Mouse (Mus musculus) liver, adult 2 months (tissue): ENCODE data around the gene Ndrg3. TPM values are rescaled to one million over a fixed set of nuclear protein-coding genes. Genes with fewer than 3 reads are reported as not detected.

ENCODE experiments used
- DNase-seq: peaks from one replicate; pipeline ENCODE4 v3.0.0-alpha.2; 2011; ENCODE audit warnings: low read depth, low spot score; ENCODE audit errors: extremely low read depth
- H3K27ac ChIP-seq: fragments of 200-500 bp; replicated peaks from 2 replicates; pipeline ENCODE4 v1.5.1; 2012; ENCODE audit warnings: low read depth, mild to moderate bottlenecking, control low read depth, inconsistent platforms, low read length; ENCODE audit not compliant: insufficient read depth
- H3K27me3 ChIP-seq: fragments of 200-500 bp; 2 replicates; pipeline ENCODE4 v1.6.1; 2012; ENCODE audit warnings: mild to moderate bottlenecking, moderate library complexity, low read length, inconsistent platforms; ENCODE audit not compliant: control insufficient read depth, insufficient read depth
- H3K36me3 ChIP-seq: fragments of 200-500 bp; 2 replicates; pipeline ENCODE4 v1.6.1; 2012; ENCODE audit warnings: low read length, inconsistent platforms; ENCODE audit not compliant: control insufficient read depth, insufficient read depth
- H3K4me1 ChIP-seq: fragments of 200-500 bp; 2 replicates; pipeline ENCODE4 v1.6.1; 2011; ENCODE audit warnings: low read length; ENCODE audit not compliant: control insufficient read depth, insufficient read depth
- H3K4me3 ChIP-seq: fragments of 200-500 bp; 2 replicates; pipeline ENCODE4 v1.5.1; 2011; ENCODE audit warnings: low read depth, mild to moderate bottlenecking, control low read depth, low read length, moderate library complexity; ENCODE audit not compliant: insufficient read depth
- H3K79me2 ChIP-seq: fragments of 200-500 bp; 2 replicates; pipeline ENCODE4 v1.6.1; 2012; ENCODE audit warnings: inconsistent platforms, mild to moderate bottlenecking, low read length, moderate library complexity; ENCODE audit not compliant: control insufficient read depth, insufficient read depth
- H3K9ac ChIP-seq: fragments of 200-500 bp; 2 replicates; pipeline ENCODE4 v1.6.1; 2012; ENCODE audit warnings: low read depth, mild to moderate bottlenecking, control low read depth, inconsistent platforms, low read length
- CTCF ChIP-seq: fragments of 200-500 bp; IDR thresholded peaks from 2 replicates; pipeline ENCODE4 v1.5.1; 2011; ENCODE audit warnings: low read depth, low read length, control low read depth
- POLR2A ChIP-seq: fragments of 200-500 bp; IDR thresholded peaks from 2 replicates; pipeline ENCODE4 v1.6.1; 2011; ENCODE audit warnings: low read length, control low read depth; ENCODE audit not compliant: insufficient read depth; ENCODE audit errors: extremely low read depth
- WGBS: fragments of 180-500 bp; shearing (Covaris S2); methylation state at CpG from one replicate; pipeline ENCODE4 v1.1.7; 2018; 5-methylcytosine and 5-hydroxymethylcytosine counted together
- polyA plus RNA-seq: library from polyadenylated mRNA; depleted of rRNA; stranded (reverse); fragments of >200 nt; gene quantifications from 2 replicates; pipeline ENCODE4 v1.2.3, GENCODE M21; 2012
- total RNA-seq: library from RNA; depleted of rRNA; stranded (reverse); fragments of >200 nt; gene quantifications from 2 replicates; pipeline ENCODE4 v1.2.3, GENCODE M21; 2014

Gene Ndrg3
- total and polyA plus RNA-seq, 2 experiments = 9.1 to 20.8 TPM

DNA sequence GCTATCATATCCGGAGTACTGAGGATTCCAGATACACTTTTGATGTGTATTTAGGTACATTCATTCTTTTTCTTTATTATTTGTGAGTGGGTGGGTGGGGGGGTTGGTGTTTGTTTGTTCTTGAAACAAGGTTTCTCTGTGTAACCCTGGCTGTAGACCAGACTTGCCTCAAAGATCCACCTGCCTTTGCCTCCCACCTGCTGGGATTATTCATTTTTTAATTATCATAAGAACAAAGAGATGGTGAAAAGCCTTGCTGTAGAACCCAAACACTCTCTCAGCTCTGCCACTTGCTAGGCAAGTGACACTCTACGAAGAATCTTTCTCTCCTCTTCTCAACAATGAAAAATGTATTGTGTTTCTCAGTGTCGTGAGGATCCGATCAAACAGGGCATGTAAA lies 27.4 kb upstream of the Ndrg3 start:
- H3K79me2 ChIP-seq = no peaks in the 10 kb centered on the region
- 94% methylated on average over 4 of the region's 4 CpGs for WGBS
- no peak overlapping the region for H3K9ac ChIP-seq
- H3K27me3 ChIP-seq = no peaks in the 10 kb centered on the region
- no peak overlapping the region for H3K27ac ChIP-seq
- no peak for DNase-seq
- H3K4me1 ChIP-seq = peaks cover 3% of the 10 kb centered on the region; the same call in 1 of the 2 replicates
- no peaks in the 10 kb centered on the region for H3K36me3 ChIP-seq
- no peak overlapping the region for H3K4me3 ChIP-seq
- TF ChIP-seq CTCF = no peak

DNA sequence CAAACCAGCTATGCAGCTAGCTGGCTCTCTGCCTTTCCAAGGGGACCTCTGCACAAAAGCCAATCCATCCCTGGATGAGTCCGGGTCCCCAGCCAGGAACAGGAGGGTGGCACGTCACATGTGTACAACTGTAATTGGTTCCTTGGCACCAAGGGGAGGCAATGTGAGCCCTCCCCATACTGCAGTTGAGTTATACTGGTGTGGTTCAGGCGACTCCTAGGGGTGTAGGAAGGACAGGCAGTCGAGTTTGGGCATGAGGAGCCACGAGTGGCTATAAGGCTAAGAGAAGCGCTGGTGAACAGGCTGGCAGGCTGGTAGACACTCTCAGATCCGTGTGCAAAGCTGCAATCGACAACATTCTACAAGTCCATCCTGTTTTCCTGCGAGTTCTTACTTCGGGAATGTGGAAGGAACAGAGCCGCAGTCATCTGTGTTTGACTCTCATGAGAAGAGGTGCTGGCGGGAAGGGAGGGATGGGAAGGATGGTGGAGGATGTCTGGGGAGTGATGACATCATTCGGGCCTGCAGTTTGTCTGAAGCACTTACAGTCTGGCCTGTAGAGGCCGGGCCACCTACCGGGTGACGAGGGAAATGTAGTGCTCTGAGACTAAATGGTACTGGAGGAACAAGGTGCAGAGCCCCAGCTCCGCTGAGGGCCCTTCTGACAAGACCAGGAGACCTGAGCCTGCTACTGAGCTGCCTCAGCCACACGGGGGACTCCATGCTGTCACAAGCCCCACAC lies 24.8 kb upstream of the Ndrg3 start:
- Histone ChIP-seq H3K4me3 (no peak overlapping the region), H3K27me3 (no peaks in the 10 kb centered on the region), H3K9ac (no peak overlapping the region), H3K4me1 (peaks cover 3% of the 10 kb centered on the region; the same call in 1 of the 2 replicates), H3K36me3 (no peaks in the 10 kb centered on the region), H3K27ac (no peak overlapping the region), H3K79me2 (no peaks in the 10 kb centered on the region)
- no peak for TF ChIP-seq POLR2A
- TF ChIP-seq CTCF = no peak; the same call in 1 of the 2 replicates
- no peak for DNase-seq
- 75% methylated on average over 18 of the region's 18 CpGs for WGBS

DNA sequence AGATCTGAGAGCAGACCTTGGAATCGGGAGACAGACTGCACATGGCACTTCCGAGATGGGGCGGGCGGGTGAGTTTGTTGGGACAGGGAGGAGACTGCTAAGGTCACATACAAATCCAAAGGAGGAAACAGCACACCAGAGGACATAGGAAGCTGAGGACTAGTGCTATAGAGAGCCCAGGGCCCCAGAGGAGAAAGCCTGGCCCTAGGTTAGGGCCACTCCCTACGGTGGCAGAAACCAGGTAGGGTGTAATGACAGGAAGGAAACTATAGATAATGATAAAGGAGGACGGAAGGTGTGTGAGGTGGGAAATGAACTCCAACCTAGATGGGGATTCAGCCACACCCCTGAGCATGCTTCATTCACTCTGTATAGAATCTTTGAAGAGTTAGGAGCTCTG lies 20.5 kb upstream of the Ndrg3 start:
- Histone ChIP-seq H3K79me2 (no peaks in the 10 kb centered on the region), H3K4me1 (peaks cover 6% of the 10 kb centered on the region), H3K36me3 (no peaks in the 10 kb centered on the region), H3K4me3 (no peak overlapping the region), H3K9ac (no peak overlapping the region), H3K27me3 (no peaks in the 10 kb centered on the region), H3K27ac (no peak overlapping the region)
- WGBS = 84% methylated on average over 6 of the region's 6 CpGs
- DNase-seq = no peak
- TF ChIP-seq CTCF (no peak), POLR2A (no peak)

DNA sequence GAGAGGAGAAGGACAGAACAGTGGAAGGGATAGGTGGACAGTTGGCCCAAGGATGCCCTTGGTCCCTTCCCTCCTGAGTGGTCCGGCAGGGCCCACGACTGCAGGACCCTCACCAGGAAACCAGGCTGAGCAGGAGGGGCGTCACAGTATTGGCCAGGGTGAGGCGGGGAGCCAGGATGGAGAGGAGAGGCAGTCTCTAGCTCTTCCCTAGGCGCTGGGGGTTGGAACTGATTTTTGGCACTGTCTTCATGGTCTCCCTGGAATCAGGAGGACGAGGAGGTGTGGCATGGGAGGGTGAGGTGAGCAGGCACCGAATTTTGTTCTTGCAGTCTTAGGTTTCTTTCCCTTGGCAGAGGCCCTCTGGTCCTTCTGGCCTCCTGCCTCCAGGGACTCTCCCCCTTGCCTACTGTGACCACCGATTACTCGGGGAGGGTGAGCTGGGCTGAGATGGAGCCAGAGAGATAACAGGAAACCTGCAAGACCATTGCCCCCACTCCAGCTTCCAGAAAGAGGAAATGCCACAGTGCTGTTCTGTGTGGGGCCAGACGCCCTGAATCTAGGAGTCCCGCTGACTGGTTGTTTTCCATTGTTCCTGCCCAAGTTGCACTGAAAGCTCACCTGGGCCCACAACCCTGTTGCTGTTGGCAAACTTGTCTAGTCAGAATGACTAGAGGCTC lies 18.9 kb upstream of the Ndrg3 start:
- no peak overlapping the region for H3K27ac ChIP-seq
- H3K79me2 ChIP-seq = no peaks in the 10 kb centered on the region
- peaks cover 4% of the 10 kb centered on the region for H3K4me1 ChIP-seq
- H3K9ac ChIP-seq = no peak overlapping the region
- no peaks in the 10 kb centered on the region for H3K36me3 ChIP-seq
- 63% methylated on average over 11 of the region's 11 CpGs for WGBS
- no peak for DNase-seq
- TF ChIP-seq CTCF (no peak), POLR2A (no peak)
- H3K4me3 ChIP-seq = no peak overlapping the region
- H3K27me3 ChIP-seq = no peaks in the 10 kb centered on the region

DNA sequence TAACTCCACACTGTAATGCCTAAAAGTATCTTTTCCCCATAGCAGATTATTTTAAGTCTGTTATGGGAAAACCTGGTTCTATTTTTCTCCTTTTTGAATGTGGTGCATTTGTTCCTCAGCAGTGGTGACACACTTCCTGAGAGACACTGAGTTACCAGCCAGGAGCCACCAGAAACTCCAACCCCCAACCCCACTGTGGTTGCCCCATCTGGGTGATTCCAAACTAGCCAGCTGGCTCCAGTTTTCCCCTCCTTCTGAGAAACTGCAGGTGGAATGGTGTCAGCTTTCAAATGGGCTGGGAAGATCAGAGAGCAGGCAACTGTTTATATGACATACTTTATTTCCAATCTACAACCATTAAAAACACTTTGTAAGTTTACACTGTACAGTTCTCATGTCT lies 18.3 kb upstream of the Ndrg3 start:
- no peaks in the 10 kb centered on the region for H3K36me3 ChIP-seq
- H3K9ac ChIP-seq = no peak overlapping the region
- DNase-seq = no peak
- no peak for TF ChIP-seq CTCF
- no peak for TF ChIP-seq POLR2A
- H3K4me3 ChIP-seq = no peak overlapping the region
- H3K27ac ChIP-seq = no peak overlapping the region
- no peaks in the 10 kb centered on the region for H3K79me2 ChIP-seq
- no peaks in the 10 kb centered on the region for H3K27me3 ChIP-seq
- H3K4me1 ChIP-seq = peaks cover 3% of the 10 kb centered on the region

DNA sequence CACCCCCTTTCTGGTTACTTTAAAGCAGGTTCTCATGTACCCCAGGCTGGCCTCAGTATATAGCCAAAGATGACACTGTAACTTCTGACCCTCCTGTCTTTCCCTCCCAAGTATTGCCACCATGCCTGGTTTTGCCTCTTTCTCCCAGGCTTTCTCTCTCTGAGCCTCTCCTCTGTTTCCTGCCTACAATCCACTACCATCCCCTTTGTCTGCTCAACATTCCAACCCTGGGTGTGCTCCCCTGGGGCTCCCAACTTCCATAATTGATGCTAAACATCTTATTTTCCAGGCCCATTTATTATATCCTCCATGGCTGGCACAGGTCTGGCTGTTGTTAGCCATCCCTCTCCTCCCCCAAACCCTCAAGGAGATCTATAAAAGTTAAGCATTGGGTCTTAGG lies 16.7 kb upstream of the Ndrg3 start:
- Histone ChIP-seq H3K36me3 (no peaks in the 10 kb centered on the region), H3K27ac (no peak overlapping the region), H3K9ac (no peak overlapping the region), H3K4me1 (peaks cover 3% of the 10 kb centered on the region), H3K27me3 (no peaks in the 10 kb centered on the region), H3K4me3 (no peak overlapping the region), H3K79me2 (no peaks in the 10 kb centered on the region)
- no peak for DNase-seq
- no peak for TF ChIP-seq POLR2A
- TF ChIP-seq CTCF = no peak
